Mouse (Mus musculus) inflammation-experienced regulatory T-cells, adult 16 weeks (primary cell): ENCODE measurements around the gene Gsto2. TPM values are rescaled to one million over a fixed set of nuclear protein-coding genes. Genes with fewer than 3 reads are reported as not detected.

Experiments
- polyA plus RNA-seq: library from polyadenylated mRNA; unstranded; fragments of 100-300 nt; shearing (Covaris generic); gene quantifications from one replicate; pipeline ENCODE4 v1.2.1, GENCODE M21; 2017

Gsto2 gene
- polyA plus RNA-seq: not detected

DNA sequence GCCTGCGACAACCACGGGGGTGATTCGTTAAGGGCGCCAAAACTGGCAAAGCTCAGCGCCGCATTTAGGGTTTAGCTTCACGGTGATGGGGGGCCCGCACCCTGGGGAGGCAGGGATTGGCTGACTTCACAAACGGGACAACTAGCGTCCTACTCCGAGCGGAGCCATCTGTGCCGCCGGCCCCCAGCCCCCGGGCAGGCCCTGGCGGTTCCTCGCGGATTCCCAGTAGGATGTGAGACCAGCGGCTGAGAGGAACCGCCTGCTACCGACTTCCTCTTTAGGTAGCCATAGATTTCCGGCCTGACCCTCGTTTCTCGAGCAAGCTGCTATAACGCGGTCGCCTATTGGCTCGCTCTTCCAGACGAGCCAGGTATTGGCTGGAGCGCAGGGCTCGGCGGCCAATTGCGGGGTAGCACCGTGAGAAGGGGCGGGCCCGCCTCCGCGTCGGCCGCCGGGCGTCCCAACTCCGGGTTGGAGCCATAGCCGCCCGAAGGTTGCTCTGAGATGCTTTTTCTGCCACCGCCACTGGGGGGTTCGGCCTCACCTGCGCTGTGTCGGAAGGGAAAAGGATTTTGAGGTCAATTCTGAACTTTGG is at the start of gene Gsto2:
TSS of gene Gsto2 (plus strand) at position 182 of the 595 bp plus-strand sequence.

GRCm38 (mm10) chr19:47854796-47855783 is 10.2 kb upstream of the Gsto2 start, which contains the start of gene Gsto1:
Gsto1 (plus strand) TSS chr19:47854970.

GRCm38 (mm10) chr19:47919126-47919965 is 54.0 kb downstream of the Gsto2 start, which contains the start of the genes Cfap43 and Itprip:
Cfap43 (minus strand) TSS chr19:47919287.
Itprip (minus strand) TSS chr19:47919299.

Other genes with a start within 250 kb of the Gsto2 start
- not detected for gene Col17a1, start 173.4 kb upstream of the Gsto2 start, polyA plus RNA-seq
- 184 TPM for gene Sfr1, start 133.9 kb upstream of the Gsto2 start, polyA plus RNA-seq
- 73.1 TPM for gene Gsto1, start 10.6 kb upstream of the Gsto2 start, polyA plus RNA-seq
- gene Cfap43, start 53.8 kb downstream of the Gsto2 start, polyA plus RNA-seq: 0.34 TPM
- gene Itprip, start 53.8 kb downstream of the Gsto2 start, polyA plus RNA-seq: 57.3 TPM
- not detected for gene Cfap58, start 72.1 kb downstream of the Gsto2 start, polyA plus RNA-seq